Mouse (Mus musculus) CD4-positive, CD25-positive, alpha-beta regulatory T cell, adult 4 months (primary cell): ENCODE results near the gene Akt3. TPM values are rescaled to one million over a fixed set of nuclear protein-coding genes. Genes with fewer than 3 reads are reported as not detected.

Experiments
- ATAC-seq: one replicate; pipeline ENCODE4 v1.8.0; 2017
- polyA plus RNA-seq, 2 experiments: library from polyadenylated mRNA; unstranded; fragments of 100-300 nt; shearing (Covaris generic); gene quantifications; one replicate each; pipeline ENCODE4 v1.2.1; 2017

The Akt3 gene
- polyA plus RNA-seq, 2 experiments from 2014 or later, result 4.7 to 6.0 TPM

- no peak for ATAC-seq
Measured at GRCm38 (mm10) chr1:176979235-176979634, 278.8 kb downstream of the Akt3 start.

GRCm38 (mm10) chr1:176973356-176974088 is 284.5 kb downstream of the Akt3 start:
- peak; percentile 73 for ATAC-seq

- no peak for ATAC-seq
Measured at GRCm38 (mm10) chr1:176971479-176971797, 286.6 kb downstream of the Akt3 start.

- no peak for ATAC-seq
Measured at GRCm38 (mm10) chr1:176970635-176971478, 287.1 kb downstream of the Akt3 start.

Other genes starting within 250 kb of the Akt3 start
- gene Zbtb18, start 184.1 kb upstream of the Akt3 start, polyA plus RNA-seq, result 1 to 10 TPM; 1.7 to 3.2 TPM